Mouse (Mus musculus) cerebellum, adult 9-11 months (tissue): ENCODE measurements around the gene Ngef.
A peak's percentile ranks its signal among the peaks of the same experiment; 100 is the strongest.
"Not testable (repeated sequence)": the region's sequence is repeated elsewhere in the genome, so short reads cannot be mapped to it uniquely, and the experiment has no call there.

Experiments used
- DNase-seq: peaks from one replicate; pipeline ENCODE4 v3.0.0; 2022

The Ngef gene

DNA sequence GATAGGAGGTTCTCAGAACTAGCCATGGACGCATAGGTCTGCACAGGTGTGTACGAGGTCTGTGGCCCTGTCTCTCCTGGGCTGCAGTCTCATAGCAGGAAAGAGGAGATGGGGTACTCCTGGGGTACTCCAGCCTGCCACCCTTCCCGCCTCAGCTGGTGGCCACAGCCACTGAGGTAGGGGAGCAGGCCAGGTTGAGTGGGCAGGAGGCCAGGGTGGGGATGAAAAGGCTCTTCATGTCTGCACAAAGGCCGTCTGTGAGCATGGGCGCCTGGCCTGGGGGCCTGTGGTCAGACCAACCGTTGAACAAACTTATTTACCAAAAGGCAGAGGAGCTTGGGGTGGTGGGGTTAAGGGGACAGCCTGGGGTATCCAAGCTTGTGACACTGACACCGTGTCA, 101.8 kb downstream of the Ngef start:
- DNase-seq: no peak

DNA sequence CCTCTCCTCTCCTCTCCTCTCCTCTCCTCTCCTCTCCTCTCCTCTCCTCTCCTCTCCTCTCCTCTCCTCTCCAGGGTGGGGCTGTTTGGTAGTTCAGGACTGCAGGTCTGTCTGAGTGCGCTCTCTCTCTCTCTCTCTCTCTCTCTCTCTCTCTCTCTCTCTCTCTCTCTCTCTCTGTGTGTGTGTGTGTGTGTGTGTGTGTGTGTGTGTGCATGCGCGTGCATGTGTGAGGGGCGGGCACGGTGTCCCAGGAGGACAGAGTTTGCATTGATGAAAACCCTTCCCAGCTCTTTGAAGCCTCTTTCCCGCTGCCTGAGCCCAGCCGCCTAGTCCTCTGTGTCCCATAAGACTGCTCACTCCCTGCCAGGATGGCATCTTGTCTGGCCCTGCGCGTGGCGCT, 103.7 kb downstream of the Ngef start, which contains the start of gene Snorc:
TSS of gene Snorc (plus strand) at position 301 of the 400 bp plus-strand sequence.
- not testable (repeated sequence) for DNase-seq

DNA sequence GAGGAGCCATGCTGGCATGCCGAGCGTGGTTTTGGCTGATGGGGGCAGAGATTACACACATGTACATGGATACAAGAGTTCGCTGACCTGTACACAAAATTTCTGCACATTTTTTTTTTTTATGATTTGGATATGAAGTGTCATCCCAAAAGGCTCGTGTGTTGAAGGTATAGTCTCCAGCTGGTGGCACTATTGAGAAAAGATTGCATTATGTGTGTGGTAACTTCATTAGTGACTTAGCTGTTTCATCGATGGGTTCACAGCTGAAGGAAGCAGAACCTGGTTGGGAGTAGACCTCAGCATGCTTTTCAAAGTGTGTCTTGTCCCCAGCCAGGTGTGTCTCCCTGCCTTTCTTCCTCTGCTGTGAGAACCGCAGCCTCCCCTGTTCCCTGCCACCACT, 105.3 kb downstream of the Ngef start:
- DNase-seq: no peak

- DNase-seq: no peak
Measured at GRCm38 (mm10) chr1:87467469-87467868, 106.2 kb downstream of the Ngef start.

- not testable (repeated sequence) for DNase-seq
Measured at GRCm38 (mm10) chr1:87459856-87460255, 113.8 kb downstream of the Ngef start.

- no peak for DNase-seq
Measured at GRCm38 (mm10) chr1:87458045-87458444, 115.6 kb downstream of the Ngef start.

DNA sequence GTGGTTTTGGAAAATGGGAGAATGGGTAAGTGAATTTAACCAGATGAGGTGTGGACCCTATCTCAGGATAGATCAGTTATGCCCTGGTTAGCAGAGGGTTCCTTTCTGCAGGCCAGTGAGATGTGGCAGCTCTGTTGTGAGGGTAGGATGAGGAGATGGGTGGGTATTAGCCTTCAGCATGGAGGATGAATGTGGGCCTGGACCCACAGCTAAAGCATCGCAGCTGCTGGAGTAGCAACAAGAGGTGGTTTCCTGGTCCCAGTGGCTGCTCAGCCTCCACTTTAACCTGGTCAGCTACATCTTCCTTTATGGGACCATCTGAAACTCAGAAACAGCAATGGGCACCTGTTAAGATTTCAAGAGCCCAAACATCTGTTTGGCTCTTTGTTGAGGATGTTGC, 117.2 kb downstream of the Ngef start:
- DNase-seq: no peak

GRCm38 (mm10) chr1:87449432-87449831, 124.2 kb downstream of the Ngef start:
- DNase-seq: no peak

- DNase-seq: peak; percentile 42
Measured at GRCm38 (mm10) chr1:87447183-87448104, 126.2 kb downstream of the Ngef start.

DNA sequence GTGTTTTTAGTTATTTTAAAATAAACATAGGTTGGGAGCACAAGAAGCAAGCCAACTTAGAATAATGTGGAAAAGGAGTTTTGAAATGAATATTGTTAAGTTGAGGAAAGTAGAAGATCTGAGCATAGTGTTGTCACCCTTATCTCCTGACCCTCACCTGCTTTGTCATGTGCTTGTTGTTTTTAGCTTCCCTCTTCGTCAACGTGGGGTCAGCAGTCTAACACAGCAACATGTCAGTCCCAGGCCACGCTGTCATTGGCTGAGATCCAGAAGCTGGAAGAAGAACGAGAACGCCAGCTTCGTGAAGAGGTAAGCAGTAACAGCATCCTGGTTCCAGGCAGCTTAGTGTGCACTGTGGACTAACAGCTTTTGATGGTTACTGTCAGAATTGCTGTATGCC, 137.1 kb downstream of the Ngef start:
- no peak for DNase-seq

DNA sequence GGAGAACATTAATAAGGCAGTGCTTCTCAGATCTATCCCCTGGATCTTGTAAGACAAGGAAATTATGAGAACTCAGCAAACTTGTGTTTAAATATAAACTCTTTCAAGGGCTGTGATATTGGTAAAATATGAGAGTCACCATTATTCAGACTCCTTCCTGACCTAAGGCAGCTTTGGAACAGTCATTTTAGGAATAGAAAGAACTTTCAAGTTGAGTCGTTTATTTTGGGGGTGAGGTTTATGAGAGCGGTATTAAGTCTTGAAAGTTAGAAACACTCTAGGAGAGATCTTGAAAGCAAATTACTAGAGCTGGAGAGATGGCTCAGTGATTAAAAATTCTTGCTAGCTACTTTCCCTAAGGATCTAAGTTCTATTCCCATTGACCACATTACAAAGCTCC, 138.5 kb downstream of the Ngef start:
- no peak for DNase-seq
